Mouse (Mus musculus): ENCODE data around the gene Fen1. TPM values are rescaled to one million over a fixed set of nuclear protein-coding genes. Genes with fewer than 3 reads are reported as not detected.

Fen1 gene
- total RNA-seq, 1 experiment from 2014 or later = 118 TPM

GRCm38 (mm10) chr19:10149189-10149588 is 54.8 kb downstream of the Fen1 start:
- no peak for ATAC-seq (replicated peaks; ENCODE audit: low read depth, poor library complexity, severe bottlenecking)

Other genes starting within 250 kb of the Fen1 start
- gene Fth1, start 223.6 kb downstream of the Fen1 start, total RNA-seq (2017) = 695 and 890 TPM in 2 replicates
- gene Best1, start 202.5 kb downstream of the Fen1 start, total RNA-seq (2017) = not detected in 2 replicates
- gene Rab3il1, start 202.5 kb downstream of the Fen1 start, total RNA-seq (2017) = 8.1 and 8.8 TPM in 2 replicates
- gene Fads3, start 162.6 kb downstream of the Fen1 start, total RNA-seq (2017) = 4.4 and 11.1 TPM in 2 replicates
- gene Fads2, start 102.4 kb downstream of the Fen1 start, total RNA-seq (2017) = 30.2 and 30.8 TPM in 2 replicates
- gene Fads1, start 21.3 kb downstream of the Fen1 start, total RNA-seq (2017) = 20.5 and 32.9 TPM in 2 replicates
- 171 and 202 TPM in 2 replicates for gene Tmem258, start 155 bp downstream of the Fen1 start, total RNA-seq (2017)
- 0.05 TPM in 1 of 2 replicates, not detected in the other for gene Myrf, start 36.6 kb upstream of the Fen1 start, total RNA-seq (2017)
- not detected in 2 replicates for gene Dagla, start 100.7 kb upstream of the Fen1 start, total RNA-seq (2017)
- not detected in 2 replicates for gene Syt7, start 184.9 kb upstream of the Fen1 start, total RNA-seq (2017)

Data from common myeloid progenitor, adult 5-6 weeks (primary cell).